Mouse (Mus musculus) liver, adult 2 months (tissue): ENCODE measurements at regions not wholly inside any gene's neighbourhood (a gene's known extent, or its start where the extent isn't known, plus 50 kb on each side); places are given as distances from the start of the nearest gene placed in this dataset.

ENCODE experiments used
- DNase-seq: peaks from one replicate; pipeline ENCODE4 v3.0.0-alpha.2; 2011; ENCODE audit warnings: low read depth, low spot score; ENCODE audit errors: extremely low read depth
- H3K27ac ChIP-seq: fragments of 200-500 bp; replicated peaks from 2 replicates; pipeline ENCODE4 v1.5.1; 2012; ENCODE audit warnings: low read depth, mild to moderate bottlenecking, control low read depth, inconsistent platforms, low read length; ENCODE audit not compliant: insufficient read depth
- H3K27me3 ChIP-seq: fragments of 200-500 bp; 2 replicates; pipeline ENCODE4 v1.6.1; 2012; ENCODE audit warnings: mild to moderate bottlenecking, moderate library complexity, low read length, inconsistent platforms; ENCODE audit not compliant: control insufficient read depth, insufficient read depth
- H3K36me3 ChIP-seq: fragments of 200-500 bp; 2 replicates; pipeline ENCODE4 v1.6.1; 2012; ENCODE audit warnings: low read length, inconsistent platforms; ENCODE audit not compliant: control insufficient read depth, insufficient read depth
- H3K4me1 ChIP-seq: fragments of 200-500 bp; 2 replicates; pipeline ENCODE4 v1.6.1; 2011; ENCODE audit warnings: low read length; ENCODE audit not compliant: control insufficient read depth, insufficient read depth
- H3K4me3 ChIP-seq: fragments of 200-500 bp; 2 replicates; pipeline ENCODE4 v1.5.1; 2011; ENCODE audit warnings: low read depth, mild to moderate bottlenecking, control low read depth, low read length, moderate library complexity; ENCODE audit not compliant: insufficient read depth
- H3K79me2 ChIP-seq: fragments of 200-500 bp; 2 replicates; pipeline ENCODE4 v1.6.1; 2012; ENCODE audit warnings: inconsistent platforms, mild to moderate bottlenecking, low read length, moderate library complexity; ENCODE audit not compliant: control insufficient read depth, insufficient read depth
- H3K9ac ChIP-seq: fragments of 200-500 bp; 2 replicates; pipeline ENCODE4 v1.6.1; 2012; ENCODE audit warnings: low read depth, mild to moderate bottlenecking, control low read depth, inconsistent platforms, low read length
- CTCF ChIP-seq: fragments of 200-500 bp; IDR thresholded peaks from 2 replicates; pipeline ENCODE4 v1.5.1; 2011; ENCODE audit warnings: low read depth, low read length, control low read depth
- POLR2A ChIP-seq: fragments of 200-500 bp; IDR thresholded peaks from 2 replicates; pipeline ENCODE4 v1.6.1; 2011; ENCODE audit warnings: low read length, control low read depth; ENCODE audit not compliant: insufficient read depth; ENCODE audit errors: extremely low read depth
- WGBS: fragments of 180-500 bp; shearing (Covaris S2); methylation state at CpG from one replicate; pipeline ENCODE4 v1.1.7; 2018; 5-methylcytosine and 5-hydroxymethylcytosine counted together

GRCm38 (mm10) chr3:120189606-120190005 is 405.3 kb upstream of the Ptbp2 start:
- H3K4me1 ChIP-seq, result no peaks in the 10 kb centered on the region; the same call in 1 of the 2 replicates
- no peaks in the 10 kb centered on the region for H3K27me3 ChIP-seq
- H3K4me3 ChIP-seq, result no peak overlapping the region
- no peak overlapping the region for H3K27ac ChIP-seq
- no peaks in the 10 kb centered on the region for H3K36me3 ChIP-seq
- no peak overlapping the region for H3K9ac ChIP-seq
- 83% methylated on average over 1 of the region's 1 CpGs for WGBS
- no peaks in the 10 kb centered on the region for H3K79me2 ChIP-seq
- no peak for TF ChIP-seq POLR2A
- TF ChIP-seq CTCF, result no peak
- DNase-seq, result no peak

GRCm38 (mm10) chr3:120180931-120181610 is 396.8 kb upstream of the Ptbp2 start:
- no peak for DNase-seq
- 79% methylated on average over 5 of the region's 5 CpGs for WGBS
- TF ChIP-seq CTCF (no peak), POLR2A (no peak)

GRCm38 (mm10) chr3:120175632-120176031 is 391.4 kb upstream of the Ptbp2 start:
- Histone ChIP-seq H3K79me2 (no peaks in the 10 kb centered on the region), H3K27ac (no peak overlapping the region), H3K4me1 (no peaks in the 10 kb centered on the region), H3K36me3 (no peaks in the 10 kb centered on the region), H3K9ac (no peak overlapping the region), H3K27me3 (no peaks in the 10 kb centered on the region), H3K4me3 (no peak overlapping the region)
- 49% methylated on average over 2 of the region's 2 CpGs for WGBS
- DNase-seq, result peak; percentile 2
- TF ChIP-seq POLR2A, result no peak
- TF ChIP-seq CTCF, result no peak

More at GRCm38 (mm10) chr3:120180931-120181610, 396.8 kb upstream of the Ptbp2 start:
- H3K9ac ChIP-seq, result no peak overlapping the region
- no peaks in the 10 kb centered on the region for H3K36me3 ChIP-seq
- no peaks in the 10 kb centered on the region for H3K79me2 ChIP-seq
- no peaks in the 10 kb centered on the region for H3K4me1 ChIP-seq
- no peak overlapping the region for H3K4me3 ChIP-seq
- no peaks in the 10 kb centered on the region for H3K27me3 ChIP-seq
- no peak overlapping the region for H3K27ac ChIP-seq
